Mouse (Mus musculus): ENCODE data around the gene Erp29.
A peak's percentile ranks its signal among the peaks of the same experiment; 100 is the strongest.

Gene Erp29

GRCm38 (mm10) chr5:121449976-121450375 is 2.3 kb downstream of the Erp29 start:
- DNase-seq (ENCODE audit: low spot score in 2 of 2) = peak; percentile 31 to 65

- no peak for DNase-seq (ENCODE audit: low spot score in 2 of 2)
Measured at GRCm38 (mm10) chr5:121448450-121448849, 3.9 kb downstream of the Erp29 start.

- DNase-seq (ENCODE audit: low spot score in 2 of 2) = no peak
Measured at GRCm38 (mm10) chr5:121444870-121445269, 7.4 kb downstream of the Erp29 start.

GRCm38 (mm10) chr5:121443548-121443947 is 8.8 kb downstream of the Erp29 start:
- peak; percentile 31 to 60 for DNase-seq (ENCODE audit: low spot score in 2 of 2)

GRCm38 (mm10) chr5:121438756-121439155 is 13.6 kb downstream of the Erp29 start:
- no peak for DNase-seq (ENCODE audit: low spot score in 2 of 2)

- DNase-seq (ENCODE audit: low spot score in 2 of 2) = no peak
Measured at GRCm38 (mm10) chr5:121438131-121438530, 14.2 kb downstream of the Erp29 start.

- DNase-seq (ENCODE audit: low spot score in 2 of 2) = no peak
Measured at GRCm38 (mm10) chr5:121428954-121429353, 23.4 kb downstream of the Erp29 start.

- DNase-seq (ENCODE audit: low spot score in 2 of 2) = no peak
Measured at GRCm38 (mm10) chr5:121423297-121423696, 29.0 kb downstream of the Erp29 start.

- no peak for DNase-seq (ENCODE audit: low spot score in 2 of 2)
Measured at GRCm38 (mm10) chr5:121422787-121423186, 29.5 kb downstream of the Erp29 start.

GRCm38 (mm10) chr5:121420721-121421120 is 31.6 kb downstream of the Erp29 start:
- DNase-seq (ENCODE audit: low spot score in 2 of 2) = no peak

GRCm38 (mm10) chr5:121410975-121411374 is 41.3 kb downstream of the Erp29 start:
- DNase-seq (ENCODE audit: low spot score in 2 of 2) = no peak

GRCm38 (mm10) chr5:121407856-121408255 is 44.5 kb downstream of the Erp29 start:
- no peak for DNase-seq (ENCODE audit: low spot score in 2 of 2)

GRCm38 (mm10) chr5:121400849-121401248 is 51.5 kb downstream of the Erp29 start:
- no peak for DNase-seq (ENCODE audit: low spot score in 2 of 2)

- no peak for DNase-seq (ENCODE audit: low spot score in 2 of 2)
Measured at GRCm38 (mm10) chr5:121400064-121400463, 52.2 kb downstream of the Erp29 start.

- DNase-seq (ENCODE audit: low spot score in 2 of 2) = no peak
Measured at GRCm38 (mm10) chr5:121399540-121399939, 52.8 kb downstream of the Erp29 start.

GRCm38 (mm10) chr5:121398965-121399462 is 53.3 kb downstream of the Erp29 start:
- DNase-seq (ENCODE audit: low spot score in 2 of 2) = no peak

GRCm38 (mm10) chr5:121398146-121398964 is 54.0 kb downstream of the Erp29 start:
- DNase-seq (ENCODE audit: low spot score in 2 of 2) = no peak

- peak; percentile 92 to 93 for DNase-seq (ENCODE audit: low spot score in 2 of 2)
Measured at GRCm38 (mm10) chr5:121397187-121398145, 54.8 kb downstream of the Erp29 start, which contains the start of gene Naa25. TSS of gene Naa25 (plus strand) at chr5:121397936.

- no peak for DNase-seq (ENCODE audit: low spot score in 2 of 2)
Measured at GRCm38 (mm10) chr5:121395621-121396020, 56.7 kb downstream of the Erp29 start.

GRCm38 (mm10) chr5:121393402-121393801 is 58.9 kb downstream of the Erp29 start:
- no peak for DNase-seq (ENCODE audit: low spot score in 2 of 2)

- peak in 1 of 2 experiments; percentile 33 for DNase-seq (ENCODE audit: low spot score in 2 of 2)
Measured at GRCm38 (mm10) chr5:121392667-121393380, 59.5 kb downstream of the Erp29 start.

Data from spleen, postnatal 14 days (tissue).